Mouse (Mus musculus) olfactory bulb, adult 2 months (tissue): ENCODE measurements around the gene Galnt2.

Experiments
- CTCF ChIP-seq: fragments of 200-500 bp; IDR thresholded peaks from 2 replicates; pipeline ENCODE4 v1.5.1; 2012; ENCODE audit warnings: low read depth, mild to moderate bottlenecking, low read length, moderate library complexity; ENCODE audit not compliant: insufficient read depth
- POLR2A ChIP-seq: fragments of 200-500 bp; IDR thresholded peaks from 2 replicates; pipeline ENCODE4 v1.6.1; 2012; ENCODE audit warnings: mild to moderate bottlenecking, low read depth, low read length, moderate library complexity; ENCODE audit not compliant: insufficient read depth

DNA sequence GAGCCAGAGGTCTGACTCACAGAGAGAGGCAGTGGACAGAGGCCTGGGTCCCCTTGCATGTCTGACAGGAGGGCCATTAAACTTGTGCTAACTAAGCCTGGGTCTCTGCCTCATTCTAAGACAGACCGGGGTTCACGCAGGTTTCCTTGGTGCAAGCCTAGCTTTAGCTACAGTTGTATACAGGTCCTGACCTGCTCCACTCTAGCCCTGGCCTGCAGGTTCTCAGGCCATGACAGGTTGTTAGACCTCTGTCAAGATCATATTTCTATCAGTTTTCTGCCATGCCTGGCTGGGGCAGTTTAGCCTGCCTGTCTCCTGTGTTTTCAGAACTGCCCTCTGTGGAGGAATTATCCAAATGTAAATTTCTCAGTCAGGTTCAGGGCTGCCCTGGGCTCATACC lies 33.9 kb downstream of the Galnt2 start:
- TF ChIP-seq CTCF (no peak), POLR2A (no peak)
